Mouse (Mus musculus): ENCODE measurements at regions not wholly inside any gene's neighbourhood (a gene's known extent, or its start where the extent isn't known, plus 50 kb on each side); places are given as distances from the start of the nearest gene placed in this dataset.

DNA sequence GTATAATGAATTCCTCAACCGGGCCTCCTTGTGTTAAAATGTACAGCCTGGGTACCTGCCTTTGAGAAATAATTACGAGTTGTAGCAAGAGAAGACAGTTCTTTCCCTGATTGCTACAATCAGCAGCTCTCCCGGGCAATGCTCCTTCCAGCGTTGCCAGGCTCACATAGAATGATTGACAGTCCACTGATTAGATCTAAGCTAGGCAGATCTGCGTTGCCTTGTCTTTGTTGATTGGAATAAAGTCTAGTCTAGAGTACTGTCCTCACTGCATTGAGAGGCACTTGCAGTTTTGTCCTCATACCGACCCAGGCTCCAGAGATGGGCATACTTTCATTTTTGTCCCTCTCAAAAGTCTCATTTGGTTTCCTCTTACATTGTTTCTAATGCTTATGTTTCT is 238.6 kb downstream of the Pdha2 start:
- TF ChIP-seq CTCF (IDR thresholded peaks at IDR 0.05 in 2 of 3, conservative IDR thresholded peaks at IDR 0.05 in 1 of 3; ENCODE audit: control insufficient read depth in 1 of 3, insufficient read depth in 1 of 3, low read depth in 2 of 3, low read length in 3 of 3, poor library complexity in 1 of 3, severe bottlenecking in 1 of 3) (no peak), POLR2AphosphoS2 (IDR thresholded peaks at IDR 0.05; ENCODE audit: low read length) (no peak), CHD2 (IDR thresholded peaks at IDR 0.05; ENCODE audit: low read length) (no peak), JUND (IDR thresholded peaks at IDR 0.05; ENCODE audit: low read depth, low read length) (no peak), EP300 (IDR thresholded peaks at IDR 0.05; ENCODE audit: low read depth in 1 of 2, low read length in 2 of 2) (no peak), UBTF (IDR thresholded peaks at IDR 0.05; ENCODE audit: borderline replicate concordance, insufficient read depth, low read depth, low read length) (no peak), ZC3H11A (IDR thresholded peaks at IDR 0.05; ENCODE audit: low read depth, low read length) (no peak), POLR2A (IDR thresholded peaks at IDR 0.05; ENCODE audit: control insufficient read depth in 1 of 2, insufficient read depth in 1 of 2, low read depth in 1 of 2, low read length in 2 of 2, poor library complexity in 1 of 2) (no peak), E2F4 (IDR thresholded peaks at IDR 0.05; ENCODE audit: borderline replicate concordance, low read depth, low read length) (no peak), TAL1 (IDR thresholded peaks at IDR 0.05; ENCODE audit: low read length) (no peak), MAFK (IDR thresholded peaks at IDR 0.05; ENCODE audit: borderline replicate concordance, low read depth, low read length) (no peak)

Data from MEL (cell line).